Mouse (Mus musculus) ES-E14 (cell line): ENCODE results near the gene Sgo1.

Source experiments
- CHD2 ChIP-seq: IDR thresholded peaks from 2 replicates; pipeline ENCODE4 v1.6.1; 2014; ENCODE audit warnings: mild to moderate bottlenecking, low read depth, low read length, inconsistent platforms
- HCFC1 ChIP-seq: IDR thresholded peaks from 2 replicates; pipeline ENCODE4 v1.6.1; 2012; ENCODE audit warnings: low read length, inconsistent platforms, borderline replicate concordance; ENCODE audit not compliant: insufficient read depth
- MAFK ChIP-seq: IDR thresholded peaks from 2 replicates; pipeline ENCODE4 v1.6.1; 2014; ENCODE audit warnings: mild to moderate bottlenecking, low read depth, low read length, inconsistent platforms; ENCODE audit not compliant: insufficient read depth
- ZC3H11A ChIP-seq: IDR thresholded peaks from 2 replicates; pipeline ENCODE4 v1.6.1; 2012; ENCODE audit warnings: low read depth, mild to moderate bottlenecking, inconsistent platforms, low read length, borderline replicate concordance
- ZNF384 ChIP-seq: IDR thresholded peaks from 2 replicates; pipeline ENCODE4 v1.6.1; 2012; ENCODE audit warnings: low read depth, low read length, inconsistent platforms

DNA sequence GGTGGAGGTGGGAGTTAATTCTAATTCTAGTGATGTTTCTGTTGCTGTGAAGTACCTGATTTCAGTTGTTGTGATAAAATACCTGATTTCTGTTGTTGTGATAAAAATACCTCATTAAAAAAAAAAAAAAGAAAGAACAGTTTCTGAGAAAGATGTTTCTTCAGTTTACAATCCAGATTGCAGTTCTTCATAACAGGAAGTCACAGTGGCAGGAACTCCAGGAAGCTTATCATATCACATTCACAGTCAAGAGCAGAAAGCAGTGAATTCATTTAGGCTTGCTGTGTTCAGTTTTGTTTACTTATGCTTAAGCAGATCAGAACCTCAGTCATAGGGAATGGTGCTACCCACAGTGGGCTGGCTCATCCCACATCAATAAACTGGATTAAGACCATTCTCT, 57.8 kb downstream of the Sgo1 start:
- TF ChIP-seq MAFK, result no peak
- TF ChIP-seq ZC3H11A, result no peak
- no peak for TF ChIP-seq ZNF384
- no peak for TF ChIP-seq CHD2
- no peak for TF ChIP-seq HCFC1
